Mouse (Mus musculus): ENCODE data around the gene Cnn3. TPM values are rescaled to one million over a fixed set of nuclear protein-coding genes. Genes with fewer than 3 reads are reported as not detected.
A peak's percentile ranks its signal among the peaks of the same experiment; 100 is the strongest.

Cnn3 gene
- total and polyA plus RNA-seq, 2 experiments from 2014 or later: 122 to 181 TPM

DNA sequence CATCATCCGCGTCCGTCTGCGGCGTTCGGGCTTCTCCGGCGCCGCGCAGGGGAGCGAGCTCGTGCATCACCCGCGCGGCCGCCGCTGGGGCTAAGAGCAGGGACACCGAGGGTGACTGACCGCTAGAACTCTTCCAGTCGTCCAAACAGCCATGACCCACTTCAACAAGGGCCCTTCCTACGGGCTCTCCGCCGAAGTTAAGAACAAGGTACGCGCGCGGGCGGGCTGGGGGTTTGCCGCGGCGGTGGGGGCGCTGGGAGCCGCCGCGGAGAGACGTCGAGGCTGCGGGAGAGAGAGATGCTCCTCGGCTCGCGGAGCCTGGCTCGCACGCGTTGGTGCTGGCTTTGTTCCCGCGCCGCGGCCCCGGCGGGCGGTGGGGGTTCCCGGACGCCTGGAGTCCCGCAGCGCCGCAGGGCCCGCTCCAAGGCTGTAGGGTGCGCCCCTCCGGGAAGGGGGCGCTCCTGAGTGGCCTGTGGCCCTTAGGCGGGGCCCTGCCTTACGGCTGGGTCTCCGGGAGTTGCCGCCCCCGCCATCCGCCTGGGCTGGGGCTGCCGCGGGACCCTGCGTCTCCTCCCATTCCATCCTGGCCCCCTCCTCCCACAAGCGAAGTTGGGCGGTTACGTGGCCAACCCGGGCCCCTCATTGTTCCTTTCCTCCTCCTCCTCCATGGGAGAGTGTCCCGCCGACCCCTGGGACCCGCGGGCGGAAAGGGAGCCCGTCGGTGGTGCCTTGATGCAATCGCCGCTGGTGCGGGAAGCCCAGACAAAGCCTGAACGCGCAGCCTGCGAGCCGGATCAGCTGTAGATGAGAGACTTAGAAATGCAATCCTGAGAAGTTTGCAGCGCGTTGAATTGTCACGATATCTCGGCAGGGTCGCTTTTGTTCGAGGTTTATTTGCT, 573 bp downstream of the Cnn3 start:
- H3K4me2 ChIP-seq (ENCODE audit: low read depth, low read length, poor library complexity, severe bottlenecking): peak overlapping the region; percentile 94
- H3K9ac ChIP-seq (replicated peaks; ENCODE audit: low read length, poor library complexity, severe bottlenecking): peak overlapping the region; percentile 81
- peak; percentile 50 for TF ChIP-seq CTCF (IDR thresholded peaks at IDR 0.05)
- ATAC-seq (ENCODE audit: low FRiP score) (peak; percentile 82), DNase-seq (ENCODE audit: low spot score) (peak; percentile 75)
- H3K27ac ChIP-seq (ENCODE audit: low read depth, low read length): peak overlapping the region; percentile 85
- under 1% methylated on average over 78 of the region's 93 CpGs for WGBS
- no peaks in the 10 kb centered on the region for H3K36me3 ChIP-seq (ENCODE audit: insufficient read depth, low read length)
- no peaks in the 10 kb centered on the region for H3K9me3 ChIP-seq (ENCODE audit: low read length)
- H3K4me1 ChIP-seq (ENCODE audit: insufficient read depth, low read length): peaks cover 9% of the 10 kb centered on the region; the same call in 1 of the 2 replicates
- H3K27me3 ChIP-seq (ENCODE audit: insufficient read depth, low read length): no peaks in the 10 kb centered on the region
- H3K4me3 ChIP-seq (ENCODE audit: low read depth, low read length): peak overlapping the region; percentile 80

DNA sequence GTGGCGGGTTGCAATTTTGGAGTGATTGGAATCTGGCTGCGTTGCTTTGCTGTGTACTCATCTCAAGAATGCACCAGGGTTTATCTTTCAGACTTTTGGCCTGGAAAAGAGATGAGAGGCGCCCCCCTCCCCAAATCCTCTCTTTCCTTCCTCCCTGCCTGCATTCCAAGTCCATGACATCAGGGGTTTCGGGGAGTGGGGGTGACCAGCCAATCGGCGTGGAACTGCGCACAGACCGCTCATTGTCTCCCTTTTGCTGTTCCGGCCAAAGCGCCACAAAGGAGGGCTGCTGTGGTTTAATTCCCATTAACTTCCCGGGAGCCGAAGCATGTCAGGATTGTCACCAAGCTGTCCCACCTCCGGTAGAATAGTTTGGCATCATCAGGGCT, 1.2 kb downstream of the Cnn3 start:
- ATAC-seq (ENCODE audit: low FRiP score): peak; percentile 73
- Histone ChIP-seq H3K27me3 (ENCODE audit: insufficient read depth, low read length) (no peaks in the 10 kb centered on the region), H3K27ac (ENCODE audit: low read depth, low read length) (peak overlapping the region; percentile 85), H3K4me1 (ENCODE audit: insufficient read depth, low read length) (peaks cover 9% of the 10 kb centered on the region; the same call in 1 of the 2 replicates), H3K9ac (replicated peaks; ENCODE audit: low read length, poor library complexity, severe bottlenecking) (peak overlapping the region; percentile 81), H3K9me3 (ENCODE audit: low read length) (no peaks in the 10 kb centered on the region), H3K36me3 (ENCODE audit: insufficient read depth, low read length) (no peaks in the 10 kb centered on the region), H3K4me2 (ENCODE audit: low read depth, low read length, poor library complexity, severe bottlenecking) (peak overlapping the region; percentile 94), H3K4me3 (ENCODE audit: low read depth, low read length) (peak overlapping the region; percentile 80)
- 0% methylated on average over 13 of the region's 13 CpGs for WGBS
- peak; percentile 84 for DNase-seq (ENCODE audit: low spot score)
- TF ChIP-seq CTCF (IDR thresholded peaks at IDR 0.05): no peak

DNA sequence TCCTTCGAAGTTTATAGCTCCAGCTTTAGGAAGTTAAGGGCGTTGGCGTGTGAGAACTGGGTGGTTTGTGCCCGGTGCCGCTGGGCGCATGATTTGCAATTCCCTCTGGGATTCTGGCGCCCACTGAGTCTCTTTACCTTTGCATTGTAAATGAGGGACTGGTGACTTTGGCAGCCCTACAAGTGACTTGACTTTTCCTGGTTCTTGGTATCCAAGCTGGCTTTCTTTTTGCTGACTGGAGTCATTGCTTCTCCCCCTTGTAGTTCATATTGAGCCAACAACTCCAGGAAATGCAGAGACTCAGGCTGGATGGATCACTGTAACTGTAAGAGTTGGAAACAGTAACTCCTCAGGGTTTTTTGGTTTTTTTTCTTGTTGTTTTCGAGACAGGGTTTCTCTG, 1.9 kb downstream of the Cnn3 start:
- Histone ChIP-seq H3K27me3 (ENCODE audit: insufficient read depth, low read length) (no peaks in the 10 kb centered on the region), H3K36me3 (ENCODE audit: insufficient read depth, low read length) (no peaks in the 10 kb centered on the region), H3K9me3 (ENCODE audit: low read length) (no peaks in the 10 kb centered on the region), H3K4me1 (ENCODE audit: insufficient read depth, low read length) (peaks cover 9% of the 10 kb centered on the region; the same call in 1 of the 2 replicates), H3K27ac (ENCODE audit: low read depth, low read length) (peak overlapping the region; percentile 85), H3K4me2 (ENCODE audit: low read depth, low read length, poor library complexity, severe bottlenecking) (peak overlapping the region; percentile 94), H3K9ac (replicated peaks; ENCODE audit: low read length, poor library complexity, severe bottlenecking) (no peak overlapping the region), H3K4me3 (ENCODE audit: low read depth, low read length) (peak overlapping the region; percentile 80)
- no peak for TF ChIP-seq CTCF (IDR thresholded peaks at IDR 0.05)
- DNase-seq (ENCODE audit: low spot score): no peak
- no peak for ATAC-seq (ENCODE audit: low FRiP score)
- 6% methylated on average over 8 of the region's 8 CpGs for WGBS

DNA sequence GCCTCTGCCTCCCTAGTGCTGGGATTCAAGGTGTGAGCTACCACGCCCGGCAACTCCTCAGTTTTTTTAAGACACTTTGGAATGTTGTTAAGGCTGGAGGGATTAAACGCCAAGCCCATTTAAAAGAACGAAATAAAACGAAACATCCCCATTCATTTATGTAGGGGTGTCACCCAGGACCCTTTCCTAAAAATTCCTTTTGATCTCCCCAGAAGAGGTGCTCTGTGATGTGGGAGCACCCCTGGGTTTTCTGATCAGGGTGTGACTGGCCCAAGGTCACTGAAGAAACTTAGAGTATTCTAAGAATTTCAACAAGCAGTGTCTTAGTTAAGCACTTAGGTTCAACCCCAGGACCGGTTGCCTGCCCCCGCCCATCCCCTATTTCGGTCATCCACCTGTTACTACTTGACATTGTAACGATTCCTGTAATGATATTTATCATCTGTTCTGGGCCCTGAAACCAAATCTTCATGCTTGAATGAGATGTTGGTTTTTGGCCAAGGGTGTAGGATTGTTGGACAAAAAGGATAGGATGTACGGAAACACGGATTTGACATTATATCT, 2.5 kb downstream of the Cnn3 start:
- Histone ChIP-seq H3K4me1 (ENCODE audit: insufficient read depth, low read length) (peaks cover 9% of the 10 kb centered on the region), H3K27me3 (ENCODE audit: insufficient read depth, low read length) (no peaks in the 10 kb centered on the region), H3K9me3 (ENCODE audit: low read length) (no peaks in the 10 kb centered on the region), H3K9ac (replicated peaks; ENCODE audit: low read length, poor library complexity, severe bottlenecking) (0 out of 2 replicates have a peak overlapping the region, but pooled peaks have one; percentile 19), H3K27ac (ENCODE audit: low read depth, low read length) (no peak overlapping the region), H3K4me3 (ENCODE audit: low read depth, low read length) (peak overlapping the region; percentile 80), H3K4me2 (ENCODE audit: low read depth, low read length, poor library complexity, severe bottlenecking) (peak overlapping the region; percentile 94), H3K36me3 (ENCODE audit: insufficient read depth, low read length) (no peaks in the 10 kb centered on the region)
- 42% methylated on average over 11 of the region's 11 CpGs for WGBS
- DNase-seq (ENCODE audit: low spot score): no peak
- no peak for ATAC-seq (ENCODE audit: low FRiP score)
- TF ChIP-seq CTCF (IDR thresholded peaks at IDR 0.05): no peak

DNA sequence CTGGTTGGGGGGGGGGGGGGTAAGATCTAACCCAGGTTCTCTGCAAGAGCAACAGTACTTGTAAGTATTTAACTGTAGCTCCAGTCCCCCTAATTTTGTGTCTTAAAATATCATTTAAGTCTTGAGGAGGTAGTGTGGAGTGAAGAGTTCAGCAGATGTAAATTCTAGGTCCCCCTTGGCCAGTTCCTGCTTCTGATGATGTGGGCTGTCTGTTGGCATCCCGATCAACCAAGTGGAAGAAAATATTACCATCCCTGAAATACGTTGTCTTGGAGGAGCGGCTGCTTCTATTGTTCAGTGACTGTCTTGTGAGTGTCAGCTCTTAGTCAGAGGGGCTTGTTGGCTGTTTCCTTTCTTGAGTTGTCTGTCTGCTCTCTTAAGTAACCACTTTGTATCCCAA, 3.2 kb downstream of the Cnn3 start:
- no peaks in the 10 kb centered on the region for H3K9me3 ChIP-seq (ENCODE audit: low read length)
- ATAC-seq (ENCODE audit: low FRiP score) (no peak), DNase-seq (ENCODE audit: low spot score) (no peak)
- H3K27me3 ChIP-seq (ENCODE audit: insufficient read depth, low read length): no peaks in the 10 kb centered on the region
- TF ChIP-seq CTCF (IDR thresholded peaks at IDR 0.05): no peak
- peak overlapping the region; percentile 94 for H3K4me2 ChIP-seq (ENCODE audit: low read depth, low read length, poor library complexity, severe bottlenecking)
- H3K4me1 ChIP-seq (ENCODE audit: insufficient read depth, low read length): peaks cover 16% of the 10 kb centered on the region
- 13% methylated on average over 3 of the region's 3 CpGs for WGBS
- H3K9ac ChIP-seq (replicated peaks; ENCODE audit: low read length, poor library complexity, severe bottlenecking): peak overlapping the region; percentile 19; the same call in 1 of the 2 replicates
- peak overlapping the region; percentile 80; the same call in 1 of the 2 replicates for H3K4me3 ChIP-seq (ENCODE audit: low read depth, low read length)
- H3K36me3 ChIP-seq (ENCODE audit: insufficient read depth, low read length): no peaks in the 10 kb centered on the region
- no peak overlapping the region for H3K27ac ChIP-seq (ENCODE audit: low read depth, low read length)
